In genomic region chr6:90534701-90535475, GRCm38 (mm10) we compare ENCODE assay signal across 9 mouse cellular contexts. TPM values are rescaled to one million over a fixed set of nuclear protein-coding genes. Genes with fewer than 3 reads are reported as not detected.
DNase-seq lines count a peak whose midpoint lies in the region; ATAC-seq and TF ChIP-seq lines count a peak whose summit lies in the region.
"Had no signal": no experiment of that assay in that cellular context is flagged by ENCODE, and none has a peak within 500 bp of the region (broad histone marks: within the 10 kb centered on the region; RNA-seq: fewer than 3 reads in every experiment).

No protein-coding gene starts in this region.

- no peak overlapping the region for H3K27ac ChIP-seq in gastrocnemius, adult 2 months
- H3K27ac ChIP-seq in forebrain, postnatal 0 days (ENCODE audit: low read depth, low read length): peak overlapping the region; percentile 50; the same call in 1 of the 2 replicates

- H3K4me2 ChIP-seq in forebrain, postnatal 0 days (ENCODE audit: low read depth): no peak overlapping the region

- WGBS in forebrain, postnatal 0 days: 38% methylated on average over 8 of the region's 8 CpGs

- DNase-seq in gastrocnemius, postnatal 14 days: peak; percentile 32
- no peak for DNase-seq in gastrocnemius, adult 2 months
- peak; percentile 83 for DNase-seq in forebrain, postnatal 0 days
- DNase-seq in layer of hippocampus, postnatal 25 days (ENCODE audit: extremely low spot score in 1 of 2, low spot score in 1 of 2): peak; percentile 33 to 50
- DNase-seq in right cerebral cortex, adult 18-20 months: peak; percentile 81
- DNase-seq in adrenal gland, adult 2 months: no peak
- DNase-seq in yolk sac, embryonic 10.5 days (ENCODE audit: low spot score): no peak
- no peak for DNase-seq in kidney, adult 8-10 months

- no peak for TF ChIP-seq CTCF in gastrocnemius, adult 2 months (IDR thresholded peaks at IDR 0.05)
- no peak for TF ChIP-seq CTCF in forebrain, postnatal 0 days (IDR thresholded peaks at IDR 0.05; ENCODE audit: low read depth)

- no peak overlapping the region for H3K9ac ChIP-seq in forebrain, postnatal 0 days

- no peak overlapping the region for H3K4me3 ChIP-seq in gastrocnemius, adult 2 months
- no peak overlapping the region for H3K4me3 ChIP-seq in forebrain, postnatal 0 days (ENCODE audit: low read depth, low read length)

- ATAC-seq in forebrain, postnatal 0 days: peak; percentile 87

- intact Hi-C loops in gastrocnemius, postnatal 14 days (cut with DNase I; ENCODE audit: low total_unique reads): loop anchor here (5.0 kb wide), 2 partner anchors 42 to 103 kb away; no protein-coding TSS in a partner anchor
- intact Hi-C loops in gastrocnemius, adult 2 months (cut with DNase I): loop anchor here (5.0 kb wide), 2 partner anchors 88 to 103 kb away; no protein-coding TSS in a partner anchor

- H3K9me3 ChIP-seq in forebrain, postnatal 0 days (ENCODE audit: low read length): no peaks in the 10 kb centered on the region

- H3K27me3 ChIP-seq in forebrain, postnatal 0 days (ENCODE audit: insufficient read depth, low read length): no peaks in the 10 kb centered on the region

- no peaks in the 10 kb centered on the region for H3K4me1 ChIP-seq in forebrain, postnatal 0 days (ENCODE audit: insufficient read depth)

- H3K36me3 ChIP-seq in forebrain, postnatal 0 days (ENCODE audit: insufficient read depth): no peaks in the 10 kb centered on the region

RNA-seq across cellular contexts. Expression of gene Aldh1l1, which starts 48.7 kb away (rescaled TPM):
- total RNA-seq in gastrocnemius, postnatal 14 days (2021): 1 to 10 TPM; 3.0 to 6.8 TPM
- 1 to 10 TPM; 3.6 to 5.3 TPM for total RNA-seq in gastrocnemius, adult 2 months (2021)
- 70.2 and 71.3 TPM in 2 replicates for total RNA-seq in forebrain, postnatal 0 days (2014; rRNA removed)
- 54.2 and 67.8 TPM in 2 replicates for polyA plus RNA-seq in forebrain, postnatal 0 days (2015; fragmentation: Nextera tagmentation; extraction: Ambion mirVana)
- total RNA-seq in layer of hippocampus, postnatal 25 days (2021): 10 to 100 TPM; 45.0 to 48.4 TPM
- total RNA-seq in adrenal gland, adult 2 months (2021): 100 to 1,000 TPM; 136 to 202 TPM
- 83.4 and 111 TPM in 2 replicates for polyA plus RNA-seq in adrenal gland, adult 2 months (2012; rRNA removed)
- total RNA-seq: monocyte, adult 5-6 weeks had no signal

Comparison
In these comparisons a context has a peak if more than half of its experiments do, and no peak if none do; other contexts are left out.
1. DNase-seq: peak in gastrocnemius, postnatal 14 days (single experiment), forebrain, postnatal 0 days (single experiment), layer of hippocampus, postnatal 25 days (2 of 2) and right cerebral cortex, adult 18-20 months (single experiment); none in gastrocnemius, adult 2 months (single experiment), adrenal gland, adult 2 months (single experiment), yolk sac, embryonic 10.5 days (single experiment) and kidney, adult 8-10 months (0 of 2).